Mouse (Mus musculus): ENCODE results near the gene Evl. TPM values are rescaled to one million over a fixed set of nuclear protein-coding genes. Genes with fewer than 3 reads are reported as not detected.

Gene Evl
- total and polyA plus RNA-seq, 2 experiments from 2014 or later: 230 to 285 TPM

GRCm38 (mm10) chr12:108668606-108669235 is 114.2 kb downstream of the Evl start:
- no peaks in the 10 kb centered on the region for H3K27me3 ChIP-seq (ENCODE audit: insufficient read depth, low read length)
- no peak overlapping the region for H3K9ac ChIP-seq (replicated peaks; ENCODE audit: low read length, poor library complexity, severe bottlenecking)
- TF ChIP-seq CTCF (IDR thresholded peaks at IDR 0.05): no peak
- 0 out of 2 replicates have a peak, but pooled peaks cover 3% of the 10 kb centered on the region for H3K4me1 ChIP-seq (ENCODE audit: insufficient read depth, low read length)
- H3K4me3 ChIP-seq (ENCODE audit: low read depth, low read length): no peak overlapping the region
- no peaks in the 10 kb centered on the region for H3K9me3 ChIP-seq (ENCODE audit: low read length)
- no peak overlapping the region for H3K4me2 ChIP-seq (ENCODE audit: low read depth, low read length, poor library complexity, severe bottlenecking)
- peak; percentile 83 for DNase-seq (ENCODE audit: low spot score)
- no peak; the same call in 1 of the 2 replicates for ATAC-seq (ENCODE audit: low FRiP score)
- 79% methylated on average over 8 of the region's 8 CpGs for WGBS
- H3K27ac ChIP-seq (ENCODE audit: low read depth, low read length): 0 out of 2 replicates have a peak overlapping the region, but pooled peaks have one; percentile 26
- H3K36me3 ChIP-seq (ENCODE audit: insufficient read depth, low read length): peaks cover 33% of the 10 kb centered on the region

GRCm38 (mm10) chr12:108671541-108671940 is 117.0 kb downstream of the Evl start:
- no peaks in the 10 kb centered on the region for H3K9me3 ChIP-seq (ENCODE audit: low read length)
- H3K9ac ChIP-seq (replicated peaks; ENCODE audit: low read length, poor library complexity, severe bottlenecking): no peak overlapping the region
- no peak overlapping the region for H3K4me2 ChIP-seq (ENCODE audit: low read depth, low read length, poor library complexity, severe bottlenecking)
- H3K36me3 ChIP-seq (ENCODE audit: insufficient read depth, low read length): peaks cover 51% of the 10 kb centered on the region
- ATAC-seq (ENCODE audit: low FRiP score) (no peak), DNase-seq (ENCODE audit: low spot score) (no peak)
- H3K4me1 ChIP-seq (ENCODE audit: insufficient read depth, low read length): 0 out of 2 replicates have a peak, but pooled peaks cover 3% of the 10 kb centered on the region
- H3K27me3 ChIP-seq (ENCODE audit: insufficient read depth, low read length): no peaks in the 10 kb centered on the region
- H3K4me3 ChIP-seq (ENCODE audit: low read depth, low read length): no peak overlapping the region
- 98% methylated on average over 2 of the region's 2 CpGs for WGBS
- H3K27ac ChIP-seq (ENCODE audit: low read depth, low read length): no peak overlapping the region
- no peak for TF ChIP-seq CTCF (IDR thresholded peaks at IDR 0.05)

- Histone ChIP-seq H3K36me3 (ENCODE audit: insufficient read depth, low read length) (peaks cover 51% of the 10 kb centered on the region), H3K4me3 (ENCODE audit: low read depth, low read length) (no peak overlapping the region), H3K27me3 (ENCODE audit: insufficient read depth, low read length) (no peaks in the 10 kb centered on the region), H3K9ac (replicated peaks; ENCODE audit: low read length, poor library complexity, severe bottlenecking) (no peak overlapping the region), H3K4me2 (ENCODE audit: low read depth, low read length, poor library complexity, severe bottlenecking) (no peak overlapping the region), H3K9me3 (ENCODE audit: low read length) (no peaks in the 10 kb centered on the region), H3K27ac (ENCODE audit: low read depth, low read length) (no peak overlapping the region), H3K4me1 (ENCODE audit: insufficient read depth, low read length) (0 out of 2 replicates have a peak, but pooled peaks cover 3% of the 10 kb centered on the region)
- no peak for TF ChIP-seq CTCF (IDR thresholded peaks at IDR 0.05)
- DNase-seq (ENCODE audit: low spot score) (no peak), ATAC-seq (ENCODE audit: low FRiP score) (no peak)
- 88% methylated on average over 4 of the region's 4 CpGs for WGBS
Observed at GRCm38 (mm10) chr12:108672908-108673307, 118.4 kb downstream of the Evl start.

- DNase-seq (ENCODE audit: low spot score): no peak
- TF ChIP-seq CTCF (IDR thresholded peaks at IDR 0.05): no peak
- Histone ChIP-seq H3K9me3 (ENCODE audit: low read length) (no peaks in the 10 kb centered on the region), H3K27me3 (ENCODE audit: insufficient read depth, low read length) (no peaks in the 10 kb centered on the region), H3K36me3 (ENCODE audit: insufficient read depth, low read length) (peaks cover 51% of the 10 kb centered on the region), H3K4me2 (ENCODE audit: low read depth, low read length, poor library complexity, severe bottlenecking) (no peak overlapping the region), H3K27ac (ENCODE audit: low read depth, low read length) (no peak overlapping the region), H3K9ac (replicated peaks; ENCODE audit: low read length, poor library complexity, severe bottlenecking) (no peak overlapping the region), H3K4me1 (ENCODE audit: insufficient read depth, low read length) (no peaks in the 10 kb centered on the region), H3K4me3 (ENCODE audit: low read depth, low read length) (no peak overlapping the region)
- no peak for ATAC-seq (ENCODE audit: low FRiP score)
- 78% methylated on average over 3 of the region's 3 CpGs for WGBS
Observed at GRCm38 (mm10) chr12:108673546-108673945, 119.0 kb downstream of the Evl start.

- no peaks in the 10 kb centered on the region for H3K4me1 ChIP-seq (ENCODE audit: insufficient read depth, low read length)
- no peak for ATAC-seq (ENCODE audit: low FRiP score)
- H3K4me2 ChIP-seq (ENCODE audit: low read depth, low read length, poor library complexity, severe bottlenecking): no peak overlapping the region
- no peak overlapping the region for H3K27ac ChIP-seq (ENCODE audit: low read depth, low read length)
- peaks cover 59% of the 10 kb centered on the region for H3K36me3 ChIP-seq (ENCODE audit: insufficient read depth, low read length)
- H3K4me3 ChIP-seq (ENCODE audit: low read depth, low read length): no peak overlapping the region
- DNase-seq (ENCODE audit: low spot score): no peak
- no peak overlapping the region for H3K9ac ChIP-seq (replicated peaks; ENCODE audit: low read length, poor library complexity, severe bottlenecking)
- TF ChIP-seq CTCF (IDR thresholded peaks at IDR 0.05): no peak
- H3K9me3 ChIP-seq (ENCODE audit: low read length): no peaks in the 10 kb centered on the region
- WGBS: 86% methylated on average over 4 of the region's 4 CpGs
- no peaks in the 10 kb centered on the region for H3K27me3 ChIP-seq (ENCODE audit: insufficient read depth, low read length)
Observed at GRCm38 (mm10) chr12:108674502-108674901, 120.0 kb downstream of the Evl start.

- no peaks in the 10 kb centered on the region for H3K4me1 ChIP-seq (ENCODE audit: insufficient read depth, low read length)
- H3K27ac ChIP-seq (ENCODE audit: low read depth, low read length): no peak overlapping the region
- WGBS: 94% methylated on average over 2 of the region's 2 CpGs
- H3K27me3 ChIP-seq (ENCODE audit: insufficient read depth, low read length): no peaks in the 10 kb centered on the region
- H3K9ac ChIP-seq (replicated peaks; ENCODE audit: low read length, poor library complexity, severe bottlenecking): no peak overlapping the region
- ATAC-seq (ENCODE audit: low FRiP score) (no peak), DNase-seq (ENCODE audit: low spot score) (no peak)
- no peak overlapping the region for H3K4me2 ChIP-seq (ENCODE audit: low read depth, low read length, poor library complexity, severe bottlenecking)
- H3K36me3 ChIP-seq (ENCODE audit: insufficient read depth, low read length): peaks cover 63% of the 10 kb centered on the region
- no peak overlapping the region for H3K4me3 ChIP-seq (ENCODE audit: low read depth, low read length)
- TF ChIP-seq CTCF (IDR thresholded peaks at IDR 0.05): no peak
- no peaks in the 10 kb centered on the region for H3K9me3 ChIP-seq (ENCODE audit: low read length)
Observed at GRCm38 (mm10) chr12:108674916-108675315, 120.4 kb downstream of the Evl start.

Data from midbrain, postnatal 0 days (tissue).